Mouse (Mus musculus): ENCODE results near the gene Siglecg.
"Not testable (repeated sequence)": the region's sequence is repeated elsewhere in the genome, so short reads cannot be mapped to it uniquely, and the experiment has no call there.

Siglecg gene

DNA sequence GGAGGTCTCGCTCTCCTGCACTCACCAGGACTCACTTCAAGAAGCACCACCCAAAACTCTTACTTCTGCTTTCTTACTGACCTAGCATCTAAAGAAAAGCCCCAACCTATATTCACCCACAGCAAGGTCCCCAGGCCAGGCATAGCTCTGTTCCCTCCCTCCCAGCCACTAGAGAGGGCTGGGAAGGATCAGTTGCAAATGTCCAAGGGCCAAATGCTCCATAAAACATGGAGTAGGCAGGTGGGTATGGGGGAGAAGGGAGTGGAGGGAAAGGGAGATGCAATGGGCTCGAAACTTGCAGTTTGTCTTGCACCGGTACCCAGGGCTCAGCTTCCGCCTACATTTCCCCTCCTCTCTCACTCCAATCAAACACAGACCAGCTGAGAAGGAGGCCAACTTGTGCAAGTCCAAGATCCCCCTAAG is at the start of gene Siglecg:
Gene Siglecg, plus strand, starts transcription at position 74 of the 423 bp plus-strand sequence.
- no peak for DNase-seq

GRCm38 (mm10) chr7:43358556-43358955 is 49.4 kb upstream of the Siglecg start:
- no peak for DNase-seq

- DNase-seq = no peak
These were observed 46.6 kb upstream of the Siglecg start for GRCm38 (mm10) chr7:43361442-43361841.

- DNase-seq = no peak
These were observed 46.0 kb upstream of the Siglecg start for GRCm38 (mm10) chr7:43362021-43362420.

GRCm38 (mm10) chr7:43378226-43378625 is 29.8 kb upstream of the Siglecg start:
- DNase-seq = peak in 1 of 2 experiments; percentile 24

- DNase-seq = peak in 1 of 2 experiments; percentile 13
These were observed 15.5 kb upstream of the Siglecg start for GRCm38 (mm10) chr7:43392349-43393121.

DNA sequence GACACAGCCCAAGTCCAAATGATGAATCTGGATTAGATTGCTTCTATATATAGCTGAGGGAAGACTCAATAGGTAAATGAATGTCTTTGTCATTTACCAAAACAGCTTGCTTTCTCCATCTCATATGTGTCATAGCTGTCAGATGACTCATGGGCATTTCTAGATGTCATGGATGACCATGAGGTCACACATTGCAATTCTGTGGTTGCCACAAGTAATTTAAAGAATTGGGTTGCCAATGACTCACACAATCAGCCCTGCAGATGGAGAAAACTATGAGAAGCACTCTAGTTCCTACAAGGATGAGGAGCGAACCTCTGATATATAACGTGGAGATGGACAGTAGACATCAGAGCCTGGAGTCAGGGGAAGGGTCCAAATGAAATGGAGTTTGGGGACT is 8.5 kb upstream of the Siglecg start:
- DNase-seq = no peak

- DNase-seq = no peak
These were observed 5.3 kb upstream of the Siglecg start for GRCm38 (mm10) chr7:43402718-43403117.

GRCm38 (mm10) chr7:43407573-43407972 is 431 bp upstream of the Siglecg start:
- no peak for DNase-seq

GRCm38 (mm10) chr7:43409084-43409483 is 1.1 kb downstream of the Siglecg start:
- no peak for DNase-seq

DNA sequence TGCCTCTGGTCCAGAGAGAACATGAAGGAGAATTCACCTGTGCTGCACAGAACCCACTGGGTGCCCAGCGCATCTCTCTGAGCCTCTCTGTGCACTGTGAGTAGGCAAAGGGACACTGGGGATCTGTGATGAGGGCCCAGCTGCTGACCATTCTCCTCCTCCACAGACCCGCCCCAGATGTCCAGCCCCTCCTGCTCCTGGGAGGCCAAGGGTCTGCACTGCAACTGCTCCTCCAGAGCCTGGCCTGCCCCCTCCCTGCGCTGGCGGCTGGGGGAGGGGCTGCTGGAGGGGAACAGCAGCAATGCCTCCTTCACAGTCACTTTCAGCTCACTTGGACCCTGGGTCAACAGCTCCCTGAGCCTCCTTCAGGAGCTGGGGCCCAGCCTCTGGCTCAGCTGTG is 3.7 kb downstream of the Siglecg start:
- not testable (repeated sequence) for DNase-seq

DNA sequence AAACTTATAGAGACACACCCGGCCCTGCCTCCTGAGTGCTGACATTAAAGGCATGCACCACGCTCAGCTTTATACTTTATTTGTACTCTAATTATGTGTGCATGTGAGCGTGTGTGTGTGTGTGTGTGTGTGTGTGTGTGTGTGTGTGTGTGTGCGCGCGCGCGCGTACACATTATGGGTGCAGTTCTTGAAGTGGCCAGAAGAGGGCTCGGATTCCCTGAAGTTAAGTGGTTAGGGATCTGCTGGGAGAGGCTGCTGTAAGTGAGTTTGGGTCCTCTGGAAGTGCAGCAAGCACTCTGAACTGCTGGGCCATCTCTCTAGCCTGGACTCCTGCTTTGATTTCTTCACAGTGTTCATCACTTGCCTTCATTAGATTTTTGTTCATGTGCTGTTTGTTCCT is 9.3 kb downstream of the Siglecg start:
- DNase-seq = no peak

DNA sequence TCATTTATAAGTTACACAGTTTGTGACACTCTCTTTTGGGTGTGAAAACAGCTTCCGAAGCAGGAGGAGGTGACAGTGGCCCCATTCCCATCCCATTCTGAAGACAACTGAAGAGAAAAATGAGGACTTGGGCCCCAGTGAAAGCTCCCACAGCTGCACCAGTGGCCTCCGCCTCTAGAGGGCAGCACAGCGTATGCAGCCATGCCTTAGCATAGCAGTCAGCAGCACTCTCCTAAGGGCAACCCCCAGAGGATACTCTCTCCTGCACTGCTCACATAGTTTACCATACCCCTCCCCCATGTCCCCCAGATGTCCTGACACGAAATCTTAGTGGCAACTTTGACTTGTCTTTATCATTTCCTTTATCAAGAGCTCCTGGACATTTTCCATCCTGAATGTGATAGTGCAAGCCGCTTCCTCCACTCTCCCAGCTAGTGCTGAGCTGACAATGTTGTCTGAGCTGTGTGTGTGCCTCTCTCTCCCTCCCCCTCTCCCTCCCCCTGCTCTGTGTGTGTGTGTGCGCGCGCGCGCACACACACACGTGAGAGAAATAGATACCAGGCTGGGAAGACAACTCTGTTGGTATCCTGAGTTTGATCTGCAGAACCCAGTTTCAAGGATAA is 15.1 kb downstream of the Siglecg start:
- DNase-seq = peak; percentile 79 to 82

DNA sequence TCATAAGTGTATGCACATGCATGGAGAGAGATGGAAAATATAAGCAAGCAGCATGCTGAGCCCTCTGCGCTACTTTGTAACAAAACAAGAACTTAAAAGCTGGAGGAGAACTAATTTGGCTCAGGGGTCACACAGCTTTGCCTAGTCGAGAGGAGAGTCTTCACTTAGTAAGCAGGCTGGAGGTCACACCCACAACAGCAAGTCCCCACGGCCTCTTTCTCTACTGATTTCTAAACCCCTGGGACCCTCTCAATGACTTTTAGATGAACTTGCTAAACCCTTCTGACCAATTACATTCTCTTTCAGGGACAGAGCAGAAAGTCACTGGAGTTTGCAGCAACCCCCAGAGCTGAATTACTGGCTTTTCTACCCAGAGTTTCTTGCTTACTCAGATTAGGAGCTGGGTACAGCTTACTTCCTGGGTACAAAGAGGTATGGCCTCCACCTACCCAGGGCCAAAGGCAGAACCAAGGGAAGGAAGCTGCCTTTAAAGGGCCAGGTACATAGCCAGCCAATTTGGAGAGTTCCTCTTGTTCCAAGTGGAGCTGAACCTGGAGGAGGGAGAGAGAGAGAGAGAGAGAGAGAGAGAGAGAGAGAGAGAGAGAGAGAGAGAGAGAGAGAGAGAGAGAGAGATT is 16.1 kb downstream of the Siglecg start:
- no peak for DNase-seq

- DNase-seq = no peak
These were observed 19.4 kb downstream of the Siglecg start, which contains the start of gene Lim2 for GRCm38 (mm10) chr7:43427406-43427805. Lim2 (plus strand) TSS chr7:43427670.

- DNase-seq = no peak
These were observed 21.5 kb downstream of the Siglecg start for GRCm38 (mm10) chr7:43429500-43429899.

GRCm38 (mm10) chr7:43432891-43433290 is 24.9 kb downstream of the Siglecg start:
- no peak for DNase-seq

GRCm38 (mm10) chr7:43434676-43435075 is 26.7 kb downstream of the Siglecg start:
- no peak for DNase-seq

GRCm38 (mm10) chr7:43436341-43437255 is 28.6 kb downstream of the Siglecg start, which contains the start of gene Nkg7:
Nkg7 (plus strand) TSS chr7:43437073.
- DNase-seq = no peak

DNA sequence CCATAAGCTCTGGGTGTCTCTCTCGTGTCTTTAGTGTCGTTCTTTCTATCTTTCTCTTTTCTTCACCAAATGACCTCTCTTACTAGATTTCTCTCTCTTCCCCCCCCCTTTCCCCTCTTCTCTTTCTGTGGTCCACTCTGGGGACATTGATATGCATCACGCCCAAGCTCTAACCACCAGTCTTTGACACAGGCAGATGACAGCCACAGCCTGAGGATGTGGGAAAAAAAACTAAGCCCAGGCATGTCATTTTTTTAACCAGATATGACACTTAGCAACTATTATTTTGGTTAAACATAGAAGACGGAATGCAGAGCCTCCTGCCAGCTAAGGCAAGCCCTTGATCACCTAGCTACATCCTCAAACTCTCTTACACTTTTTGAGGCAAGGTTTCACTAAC is 30.6 kb downstream of the Siglecg start:
- DNase-seq = no peak

- no peak for DNase-seq
These were observed 32.5 kb downstream of the Siglecg start, which contains the start of gene Cldnd2 for GRCm38 (mm10) chr7:43440482-43440881. Cldnd2 (plus strand) TSS chr7:43440782.

GRCm38 (mm10) chr7:43441071-43441470 is 33.1 kb downstream of the Siglecg start:
- DNase-seq = no peak

Data from lung, adult 18-20 months (tissue).